Mouse (Mus musculus): ENCODE data around the gene Lias. TPM values are rescaled to one million over a fixed set of nuclear protein-coding genes. Genes with fewer than 3 reads are reported as not detected.
A peak's percentile ranks its signal among the peaks of the same experiment; 100 is the strongest.

Gene Lias
- polyA plus RNA-seq (2016; fragmentation: Nextera tagmentation; extraction: Ambion mirVana), result 64.5 and 67.8 TPM in 2 replicates

- Histone ChIP-seq H3K9me3 (no peaks in the 10 kb centered on the region), H3K4me1 (no peaks in the 10 kb centered on the region), H3K36me3 (peaks cover 53% of the 10 kb centered on the region), H3K4me3 (peak within 1 kb of the TSS; percentile 97), H3K27me3 (ENCODE audit: insufficient read depth, poor library complexity, severe bottlenecking) (no peaks in the 10 kb centered on the region), H3K27ac (peak within 1 kb of the TSS; percentile 99)
- under 1% methylated on average over 83 of the region's 83 CpGs for WGBS
- peak; percentile 98 for DNase-seq (ENCODE audit: low spot score)
These were observed at the start of gene Lias, which contains the start of gene Rpl9 for GRCm38 (mm10) chr5:65390648-65391644. TSS of gene Lias (plus strand) at chr5:65391497. TSS of gene Rpl9 (minus strand) at chr5:65391444.

GRCm38 (mm10) chr5:65348168-65348567 is 43.1 kb upstream of the Lias start, which contains the start of gene Klb:
TSS of gene Klb (plus strand) at chr5:65348314.
- Histone ChIP-seq H3K36me3 (no peaks in the 10 kb centered on the region), H3K9me3 (no peaks in the 10 kb centered on the region), H3K4me1 (peaks cover 3% of the 10 kb centered on the region; the same call in 1 of the 2 replicates), H3K4me3 (peak within 1 kb of the TSS; percentile 45), H3K27me3 (ENCODE audit: insufficient read depth, poor library complexity, severe bottlenecking) (no peaks in the 10 kb centered on the region), H3K27ac (no peak within 1 kb of the TSS)
- 47% methylated on average over 15 of the region's 15 CpGs for WGBS
- no peak for DNase-seq (ENCODE audit: low spot score)

GRCm38 (mm10) chr5:65350508-65350907 is 40.8 kb upstream of the Lias start:
- 72% methylated on average over 10 of the region's 10 CpGs for WGBS
- DNase-seq (ENCODE audit: low spot score), result no peak
- H3K9me3 ChIP-seq, result no peaks in the 10 kb centered on the region
- H3K27me3 ChIP-seq (ENCODE audit: insufficient read depth, poor library complexity, severe bottlenecking), result no peaks in the 10 kb centered on the region
- H3K27ac ChIP-seq, result no peak overlapping the region
- no peak overlapping the region for H3K4me3 ChIP-seq
- H3K4me1 ChIP-seq, result peaks cover 3% of the 10 kb centered on the region; the same call in 1 of the 2 replicates
- no peaks in the 10 kb centered on the region for H3K36me3 ChIP-seq

- WGBS, result 84% methylated on average over 3 of the region's 3 CpGs
- Histone ChIP-seq H3K27ac (no peak overlapping the region), H3K27me3 (ENCODE audit: insufficient read depth, poor library complexity, severe bottlenecking) (no peaks in the 10 kb centered on the region), H3K36me3 (no peaks in the 10 kb centered on the region), H3K4me1 (no peaks in the 10 kb centered on the region), H3K4me3 (no peak overlapping the region), H3K9me3 (no peaks in the 10 kb centered on the region)
- DNase-seq (ENCODE audit: low spot score), result no peak
These were observed 37.2 kb upstream of the Lias start for GRCm38 (mm10) chr5:65354097-65354496.

GRCm38 (mm10) chr5:65354985-65355384 is 36.3 kb upstream of the Lias start:
- DNase-seq (ENCODE audit: low spot score), result no peak
- 74% methylated on average over 5 of the region's 5 CpGs for WGBS
- Histone ChIP-seq H3K27ac (no peak overlapping the region), H3K4me3 (no peak overlapping the region), H3K36me3 (no peaks in the 10 kb centered on the region), H3K9me3 (no peaks in the 10 kb centered on the region), H3K4me1 (no peaks in the 10 kb centered on the region), H3K27me3 (ENCODE audit: insufficient read depth, poor library complexity, severe bottlenecking) (no peaks in the 10 kb centered on the region)

- no peaks in the 10 kb centered on the region for H3K4me1 ChIP-seq
- no peak overlapping the region for H3K4me3 ChIP-seq
- H3K36me3 ChIP-seq, result no peaks in the 10 kb centered on the region
- H3K9me3 ChIP-seq, result no peaks in the 10 kb centered on the region
- 82% methylated on average over 6 of the region's 6 CpGs for WGBS
- H3K27me3 ChIP-seq (ENCODE audit: insufficient read depth, poor library complexity, severe bottlenecking), result no peaks in the 10 kb centered on the region
- DNase-seq (ENCODE audit: low spot score), result no peak
- no peak overlapping the region for H3K27ac ChIP-seq
These were observed 34.4 kb upstream of the Lias start for GRCm38 (mm10) chr5:65356851-65357250.

GRCm38 (mm10) chr5:65357771-65358170 is 33.5 kb upstream of the Lias start:
- Histone ChIP-seq H3K27ac (no peak overlapping the region), H3K27me3 (ENCODE audit: insufficient read depth, poor library complexity, severe bottlenecking) (no peaks in the 10 kb centered on the region), H3K9me3 (no peaks in the 10 kb centered on the region), H3K4me1 (no peaks in the 10 kb centered on the region), H3K4me3 (no peak overlapping the region), H3K36me3 (no peaks in the 10 kb centered on the region)
- DNase-seq (ENCODE audit: low spot score), result no peak
- 83% methylated on average over 3 of the region's 3 CpGs for WGBS

GRCm38 (mm10) chr5:65367837-65368236 is 23.5 kb upstream of the Lias start:
- no peaks in the 10 kb centered on the region for H3K4me1 ChIP-seq
- whole genome bisulfite sequencing, result 74% methylated on average over 11 of the region's 11 CpGs

GRCm38 (mm10) chr5:65371551-65371950 is 19.7 kb upstream of the Lias start:
- H3K9me3 ChIP-seq, result no peaks in the 10 kb centered on the region
- no peak overlapping the region for H3K27ac ChIP-seq
- no peaks in the 10 kb centered on the region for H3K4me1 ChIP-seq
- H3K27me3 ChIP-seq (ENCODE audit: insufficient read depth, poor library complexity, severe bottlenecking), result no peaks in the 10 kb centered on the region
- H3K4me3 ChIP-seq, result no peak overlapping the region
- H3K36me3 ChIP-seq, result no peaks in the 10 kb centered on the region
- no peak for DNase-seq (ENCODE audit: low spot score)
- 91% methylated on average over 7 of the region's 7 CpGs for WGBS

More at GRCm38 (mm10) chr5:65367837-65368236, 23.5 kb upstream of the Lias start:
- DNase-seq (ENCODE audit: low spot score), result no peak
- no peak overlapping the region for H3K27ac ChIP-seq
- H3K27me3 ChIP-seq (ENCODE audit: insufficient read depth, poor library complexity, severe bottlenecking), result peaks cover 5% of the 10 kb centered on the region; the same call in 1 of the 2 replicates
- no peaks in the 10 kb centered on the region for H3K9me3 ChIP-seq
- no peak overlapping the region for H3K4me3 ChIP-seq
- no peaks in the 10 kb centered on the region for H3K36me3 ChIP-seq

GRCm38 (mm10) chr5:65374746-65375145 is 16.6 kb upstream of the Lias start:
- Histone ChIP-seq H3K27me3 (ENCODE audit: insufficient read depth, poor library complexity, severe bottlenecking) (0 out of 2 replicates have a peak, but pooled peaks cover 3% of the 10 kb centered on the region), H3K27ac (no peak overlapping the region), H3K36me3 (no peaks in the 10 kb centered on the region; the same call in 1 of the 2 replicates), H3K9me3 (no peaks in the 10 kb centered on the region), H3K4me1 (no peaks in the 10 kb centered on the region), H3K4me3 (no peak overlapping the region)
- no peak for DNase-seq (ENCODE audit: low spot score)
- WGBS, result 79% methylated on average over 7 of the region's 7 CpGs

- H3K27ac ChIP-seq, result no peak overlapping the region
- H3K27me3 ChIP-seq (ENCODE audit: insufficient read depth, poor library complexity, severe bottlenecking), result no peaks in the 10 kb centered on the region
- no peaks in the 10 kb centered on the region for H3K9me3 ChIP-seq
- no peak overlapping the region for H3K4me3 ChIP-seq
- no peak for DNase-seq (ENCODE audit: low spot score)
- WGBS, result 84% methylated on average over 2 of the region's 2 CpGs
- no peaks in the 10 kb centered on the region for H3K4me1 ChIP-seq
- H3K36me3 ChIP-seq, result peaks cover 36% of the 10 kb centered on the region
These were observed 5.6 kb upstream of the Lias start for GRCm38 (mm10) chr5:65385704-65386103.

GRCm38 (mm10) chr5:65387008-65387867 is 4.1 kb upstream of the Lias start:
- no peak for DNase-seq (ENCODE audit: low spot score)
- WGBS, result 76% methylated on average over 6 of the region's 6 CpGs

More at GRCm38 (mm10) chr5:65387008-65387867, 4.1 kb upstream of the Lias start:
- peaks cover 36% of the 10 kb centered on the region for H3K36me3 ChIP-seq
- H3K4me1 ChIP-seq, result no peaks in the 10 kb centered on the region
- no peaks in the 10 kb centered on the region for H3K27me3 ChIP-seq (ENCODE audit: insufficient read depth, poor library complexity, severe bottlenecking)
- no peak overlapping the region for H3K27ac ChIP-seq
- H3K9me3 ChIP-seq, result no peaks in the 10 kb centered on the region
- H3K4me3 ChIP-seq, result no peak overlapping the region
